Mouse (Mus musculus) spleen, embryonic (tissue): ENCODE results near the gene Hs6st3.
"Not testable (repeated sequence)": the region's sequence is repeated elsewhere in the genome, so short reads cannot be mapped to it uniquely, and the experiment has no call there.

ENCODE experiments used
- CTCF ChIA-PET: fragments of 350-600 bp; sonication (Branson Sonifier 250); formaldehyde crosslinking; loops from one replicate; lab custom pipeline; 2022; lab: Charles Lee

Hs6st3 gene

GRCm38 (mm10) chr14:119248001-119248607 is 110.0 kb downstream of the Hs6st3 start:
- CTCF ChIA-PET = no interaction called here

DNA sequence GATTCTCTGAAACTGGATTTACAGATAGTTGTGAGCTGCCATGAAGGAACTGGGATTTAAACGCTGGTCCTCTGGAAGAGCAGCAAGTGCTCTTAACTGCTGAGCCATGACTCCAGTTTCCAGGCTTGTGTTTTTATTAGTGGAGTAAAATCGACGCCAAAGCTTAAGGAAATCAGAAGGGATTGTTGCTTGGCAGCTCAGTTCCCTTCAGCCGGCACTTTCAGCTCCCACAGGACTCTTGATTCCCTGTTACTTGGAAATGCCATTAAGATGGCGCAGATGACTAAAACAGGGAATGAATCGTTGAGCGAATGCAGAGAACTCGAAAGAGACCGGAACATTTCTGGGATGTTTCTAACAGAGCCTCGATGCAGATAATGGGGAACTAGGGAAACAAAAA is 112.2 kb downstream of the Hs6st3 start:
- CTCF ChIA-PET = no interaction called here

DNA sequence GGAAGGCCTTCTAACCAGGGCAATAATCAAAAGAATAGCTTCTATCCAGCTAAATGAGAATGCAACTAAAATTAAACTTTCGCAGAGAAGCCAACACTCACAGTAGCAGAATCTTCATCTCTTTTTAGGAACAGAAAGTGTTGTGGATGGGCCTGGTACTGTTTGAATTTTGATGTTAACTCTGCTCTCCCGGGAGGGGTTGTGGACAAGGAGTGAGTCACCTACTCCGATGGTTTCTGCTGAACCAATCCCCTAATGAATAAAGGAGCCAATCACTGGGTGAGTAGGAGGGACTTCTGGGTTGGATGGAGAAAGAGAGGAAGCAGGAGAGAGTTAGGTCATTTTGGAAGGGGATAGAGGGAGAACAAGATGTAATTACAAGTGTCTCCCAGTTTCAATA is 117.3 kb downstream of the Hs6st3 start:
- CTCF ChIA-PET = no interaction called here

DNA sequence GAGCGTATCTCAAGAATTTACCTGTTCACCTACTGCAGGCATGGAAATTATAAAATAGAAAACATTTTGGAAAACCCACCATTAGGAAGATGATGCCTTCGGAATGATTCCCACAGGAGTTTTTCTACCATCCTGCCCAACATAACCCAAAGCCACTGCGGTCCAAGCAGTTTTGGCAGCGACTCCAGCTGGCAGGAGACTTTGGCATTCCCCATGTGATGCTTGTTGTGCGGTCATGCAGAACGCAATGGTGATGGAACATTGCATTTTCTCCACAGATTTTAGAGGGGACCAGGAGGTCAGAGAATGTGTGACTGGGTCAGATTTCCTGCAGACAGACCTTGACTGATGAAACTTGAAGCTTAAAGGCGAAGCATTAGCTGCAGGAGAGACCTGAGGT is 118.9 kb downstream of the Hs6st3 start:
- CTCF ChIA-PET = no interaction called here

GRCm38 (mm10) chr14:119260176-119260962 is 122.2 kb downstream of the Hs6st3 start:
- CTCF ChIA-PET = no interaction called here

DNA sequence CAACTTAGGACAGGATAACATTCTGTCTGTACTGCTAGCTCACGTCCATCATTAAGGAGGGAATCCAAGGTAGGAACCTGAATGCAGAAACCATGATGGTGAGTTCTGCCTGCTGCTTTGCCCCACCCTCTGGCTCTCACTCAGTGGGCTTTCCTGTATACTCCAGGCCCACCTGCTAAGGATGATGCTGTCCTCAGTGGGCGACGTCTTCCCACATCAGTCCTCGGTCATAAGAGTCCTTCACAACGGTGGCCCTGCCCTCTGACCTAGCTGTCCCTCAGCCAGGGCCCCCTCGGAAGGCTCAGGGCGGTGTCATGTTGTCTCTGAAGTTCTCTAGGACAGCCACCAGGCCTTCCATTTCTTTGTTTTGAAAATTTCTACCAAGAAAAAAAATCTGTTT is 128.2 kb downstream of the Hs6st3 start:
- CTCF ChIA-PET = no interaction called here

DNA sequence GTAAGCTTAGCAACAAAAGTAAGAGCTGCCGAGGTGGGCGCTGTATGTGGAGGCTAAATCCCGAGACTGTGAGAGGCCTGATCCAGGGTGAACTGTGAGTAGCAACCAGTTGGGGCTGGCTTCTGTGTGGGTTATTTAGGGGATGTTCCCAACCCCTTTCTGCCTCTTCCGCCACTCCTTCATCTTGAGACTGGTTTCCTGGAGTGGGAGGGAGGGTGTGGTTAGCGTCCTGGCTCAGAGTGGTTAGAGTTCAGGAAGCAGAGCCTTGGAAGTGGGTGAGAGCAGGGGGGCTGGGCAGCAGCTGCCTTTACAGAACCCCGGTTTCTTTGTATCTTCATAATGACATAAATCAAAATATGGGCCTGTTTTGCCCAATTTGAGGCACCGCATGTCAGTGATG is 134.9 kb downstream of the Hs6st3 start:
- CTCF ChIA-PET = no interaction called here

DNA sequence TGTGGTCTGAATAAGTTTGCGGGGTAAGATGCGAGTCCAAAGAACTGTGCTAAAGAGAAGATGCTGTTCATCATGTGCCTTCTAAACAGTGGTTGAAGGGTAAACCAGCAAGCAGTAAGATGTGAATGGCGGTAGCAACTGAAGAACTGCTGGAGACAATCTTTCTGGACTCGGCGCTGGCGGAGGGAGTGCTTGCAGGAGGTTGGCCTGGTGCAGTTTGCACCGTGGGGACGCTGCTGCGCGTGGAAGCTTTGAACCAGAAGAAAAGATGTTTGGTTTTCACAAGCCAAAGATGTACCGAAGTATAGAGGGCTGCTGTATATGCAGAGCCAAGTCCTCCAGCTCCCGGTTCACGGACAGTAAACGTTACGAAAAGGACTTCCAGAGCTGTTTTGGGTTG is 140.0 kb downstream of the Hs6st3 start:
- CTCF ChIA-PET = not testable (repeated sequence)

DNA sequence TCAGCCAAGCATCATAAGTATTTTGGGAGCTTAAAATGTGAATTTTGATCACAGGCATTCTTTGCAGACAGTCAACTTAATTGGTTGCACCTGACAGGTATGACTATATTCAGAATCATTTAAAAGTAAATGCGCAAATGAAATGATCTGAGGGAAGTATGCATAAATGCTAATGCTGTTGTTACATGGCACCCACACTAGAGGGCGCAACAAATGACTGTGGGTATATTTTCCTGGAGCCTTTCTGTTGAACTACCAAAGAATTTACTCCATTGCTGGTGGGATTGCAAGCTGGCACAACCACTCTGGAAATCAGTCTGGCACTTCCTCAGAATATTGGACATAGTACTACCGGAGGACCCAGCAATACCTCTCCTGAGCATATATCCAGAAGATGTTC is 145.8 kb downstream of the Hs6st3 start:
- CTCF ChIA-PET = no interaction called here

DNA sequence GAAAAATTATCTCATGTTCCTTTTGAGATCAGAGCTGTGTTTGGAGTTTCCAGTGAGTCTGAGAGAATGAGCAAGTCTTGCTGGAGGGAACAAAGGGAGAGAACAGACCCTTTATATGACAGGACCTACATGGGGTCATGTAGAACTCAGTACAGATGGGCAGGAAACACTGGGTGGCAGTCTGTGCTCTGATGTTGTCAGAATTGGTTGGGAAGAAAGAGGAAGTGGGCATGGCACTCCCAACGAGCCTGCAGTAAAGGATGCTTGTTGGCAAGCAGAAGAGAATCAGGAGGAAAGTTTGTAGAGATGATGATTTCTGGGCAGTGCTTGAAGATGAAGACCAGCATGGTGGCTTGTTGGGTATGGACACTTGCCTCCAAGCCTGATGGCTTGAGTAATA is 151.5 kb downstream of the Hs6st3 start:
- CTCF ChIA-PET = no interaction called here

GRCm38 (mm10) chr14:119294071-119294470 is 155.9 kb downstream of the Hs6st3 start:
- CTCF ChIA-PET = no interaction called here

DNA sequence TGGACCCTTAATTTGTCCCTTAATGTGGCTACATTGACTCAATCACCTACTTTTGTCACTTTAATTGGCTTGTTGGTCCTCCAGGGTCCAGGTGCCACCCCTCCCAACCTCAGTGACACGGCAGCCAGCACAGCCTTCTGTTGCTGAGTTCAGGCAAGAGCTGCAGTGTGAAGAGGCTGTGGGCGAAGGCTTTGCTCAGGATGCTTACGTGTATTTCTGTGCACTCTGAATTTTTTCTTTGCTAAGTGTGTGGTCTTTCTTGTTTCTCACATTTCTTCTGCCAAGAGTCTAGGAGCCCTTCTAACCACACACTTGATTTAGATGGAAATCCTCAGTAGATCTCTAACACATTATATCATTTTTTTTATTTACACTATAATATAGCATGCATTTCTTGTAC is 168.3 kb downstream of the Hs6st3 start:
- CTCF ChIA-PET = no interaction called here

DNA sequence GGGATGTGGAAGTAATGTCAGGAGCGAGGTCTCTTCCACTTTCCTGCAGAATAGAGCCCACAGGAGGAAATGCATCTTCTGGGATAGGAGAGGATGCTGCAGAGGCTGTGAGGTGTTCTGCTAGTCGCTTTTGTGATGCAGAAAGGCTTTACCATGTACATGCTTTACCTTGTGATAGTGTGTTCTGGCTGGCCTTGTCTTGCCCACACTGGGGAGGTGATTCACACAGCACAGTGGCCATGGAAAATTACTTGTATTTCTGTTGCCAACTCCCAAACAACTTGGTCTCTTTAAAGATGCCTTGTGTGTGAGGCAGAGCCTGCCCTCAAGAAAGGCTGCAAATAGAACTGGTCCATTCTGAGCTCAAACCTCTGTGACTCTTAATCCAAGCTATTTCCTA is 180.2 kb downstream of the Hs6st3 start:
- CTCF ChIA-PET = no interaction called here

- CTCF ChIA-PET = no interaction called here
Measured at GRCm38 (mm10) chr14:119347236-119347635, 209.1 kb downstream of the Hs6st3 start.

DNA sequence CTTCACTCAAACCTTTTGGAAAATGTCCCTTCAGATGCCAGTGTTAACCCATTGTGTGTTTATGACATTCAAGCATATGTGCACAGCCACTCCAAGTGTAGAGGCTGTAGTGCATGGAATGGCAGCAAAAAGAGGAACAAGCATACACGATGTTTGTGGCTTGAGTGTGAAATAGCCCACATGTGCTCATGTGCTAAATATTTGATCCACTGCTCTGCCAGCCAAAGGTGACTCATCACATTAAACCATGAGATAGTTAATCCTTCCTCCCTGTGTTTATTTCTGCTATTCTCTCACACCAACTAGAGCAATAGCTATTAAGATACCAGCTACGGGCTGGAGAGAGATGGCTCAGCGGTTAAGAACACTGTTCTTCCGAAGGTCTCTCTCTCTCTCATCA is 223.3 kb downstream of the Hs6st3 start:
- CTCF ChIA-PET = no interaction called here

GRCm38 (mm10) chr14:119367866-119368425 is 229.8 kb downstream of the Hs6st3 start:
- CTCF ChIA-PET = no interaction called here

DNA sequence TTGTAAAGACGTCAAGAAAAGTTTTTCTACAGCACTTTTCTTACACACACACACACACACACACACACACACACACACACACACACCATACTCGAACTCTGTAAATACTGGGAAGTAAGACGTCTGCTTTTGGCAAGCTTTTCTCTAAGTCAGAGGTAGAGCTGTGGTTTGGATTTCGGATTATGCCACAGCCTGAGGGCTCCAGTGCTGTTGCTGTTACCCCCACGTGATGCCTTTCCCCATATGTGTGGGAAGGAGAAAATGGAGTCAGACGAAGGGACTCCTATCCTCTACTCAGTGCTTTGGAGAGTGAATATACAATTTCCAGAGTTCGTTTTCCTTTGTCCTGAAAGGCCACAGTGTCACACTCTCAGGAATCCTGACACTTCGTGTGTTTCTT is 231.1 kb downstream of the Hs6st3 start:
- CTCF ChIA-PET = no interaction called here

GRCm38 (mm10) chr14:119370013-119370412 is 231.9 kb downstream of the Hs6st3 start:
- CTCF ChIA-PET = no interaction called here

GRCm38 (mm10) chr14:119379303-119379702 is 241.2 kb downstream of the Hs6st3 start:
- CTCF ChIA-PET = no interaction called here

- CTCF ChIA-PET = interaction anchor here (0.6 kb wide), 1 partner anchor 1279 kb away, joined by 7 read pairs; no protein-coding TSS in a partner anchor
Measured at GRCm38 (mm10) chr14:119401618-119402017, 263.5 kb downstream of the Hs6st3 start.

GRCm38 (mm10) chr14:119409334-119410050 is 271.4 kb downstream of the Hs6st3 start:
- CTCF ChIA-PET = no interaction called here

- CTCF ChIA-PET = no interaction called here
Measured at GRCm38 (mm10) chr14:119422894-119423293, 284.8 kb downstream of the Hs6st3 start.
